Mouse (Mus musculus): ENCODE data around the gene Myom3. TPM values are rescaled to one million over a fixed set of nuclear protein-coding genes. Genes with fewer than 3 reads are reported as not detected.

The Myom3 gene
- total RNA-seq, 2 experiments from 2014 or later: 58.1 to 76.7 TPM

- no peak for DNase-seq
Measured at GRCm38 (mm10) chr4:135814896-135815295, 55.4 kb downstream of the Myom3 start.

GRCm38 (mm10) chr4:135816905-135817622, 57.5 kb downstream of the Myom3 start:
- DNase-seq: no peak

GRCm38 (mm10) chr4:135818366-135818765, 58.9 kb downstream of the Myom3 start:
- no peak for DNase-seq

GRCm38 (mm10) chr4:135819826-135820526, 60.5 kb downstream of the Myom3 start:
- DNase-seq: peak; percentile 69

- DNase-seq: no peak
Measured at GRCm38 (mm10) chr4:135821772-135822171, 62.3 kb downstream of the Myom3 start.

- DNase-seq: no peak
Measured at GRCm38 (mm10) chr4:135823298-135823697, 63.8 kb downstream of the Myom3 start.

GRCm38 (mm10) chr4:135824254-135824653, 64.7 kb downstream of the Myom3 start:
- no peak for DNase-seq

GRCm38 (mm10) chr4:135828491-135828890, 69.0 kb downstream of the Myom3 start:
- peak; percentile 75 for DNase-seq

- DNase-seq: peak; percentile 76
Measured at GRCm38 (mm10) chr4:135832070-135832469, 72.6 kb downstream of the Myom3 start.

GRCm38 (mm10) chr4:135833301-135834123, 74.0 kb downstream of the Myom3 start:
- no peak for DNase-seq

- DNase-seq: no peak
Measured at GRCm38 (mm10) chr4:135834124-135834717, 74.7 kb downstream of the Myom3 start.

GRCm38 (mm10) chr4:135838925-135839292, 79.4 kb downstream of the Myom3 start:
- peak; percentile 69 for DNase-seq

GRCm38 (mm10) chr4:135839293-135840011, 79.9 kb downstream of the Myom3 start:
- DNase-seq: peak; percentile 44

- DNase-seq: no peak
Measured at GRCm38 (mm10) chr4:135844400-135844799, 84.9 kb downstream of the Myom3 start.

- peak; percentile 42 for DNase-seq
Measured at GRCm38 (mm10) chr4:135847581-135847980, 88.1 kb downstream of the Myom3 start.

GRCm38 (mm10) chr4:135850411-135851095, 91.0 kb downstream of the Myom3 start:
- DNase-seq: no peak

GRCm38 (mm10) chr4:135851942-135852341, 92.4 kb downstream of the Myom3 start:
- DNase-seq: no peak

GRCm38 (mm10) chr4:135853987-135854546, 94.6 kb downstream of the Myom3 start:
- DNase-seq: no peak

GRCm38 (mm10) chr4:135854630-135855029, 95.1 kb downstream of the Myom3 start:
- DNase-seq: no peak

- DNase-seq: no peak
Measured at GRCm38 (mm10) chr4:135855080-135855479, 95.6 kb downstream of the Myom3 start.

Measured in gastrocnemius, postnatal 25 days (tissue).